Mouse (Mus musculus) limb, embryonic 12.5 days (tissue): ENCODE results near the gene Umad1. TPM values are rescaled to one million over a fixed set of nuclear protein-coding genes. Genes with fewer than 3 reads are reported as not detected.

Source experiments
- ATAC-seq: fragments of 200-750 bp; cut with Nextera tagmentation; 2 replicates; pipeline ENCODE4 v1.8.0; 2017; ENCODE audit warnings: low read depth, moderate TSS enrichment; ENCODE audit not compliant: insufficient number of reproducible peaks, insufficient read depth, low FRiP score, low TSS enrichment
- H3K27ac ChIP-seq: fragments of 300-500 bp; sonication (generic); 2 replicates; pipeline ENCODE4 v1.5.1; 2016; ENCODE audit warnings: mild to moderate bottlenecking, moderate library complexity
- H3K27me3 ChIP-seq: fragments of 300-500 bp; sonication (generic); 2 replicates; pipeline ENCODE4 v1.6.1; 2016; ENCODE audit warnings: mild to moderate bottlenecking, moderate library complexity
- H3K36me3 ChIP-seq: fragments of 300-500 bp; sonication (generic); 2 replicates; pipeline ENCODE4 v1.6.1; 2016; ENCODE audit warnings: mild to moderate bottlenecking, moderate library complexity
- H3K4me1 ChIP-seq: fragments of 300-500 bp; sonication (generic); replicated peaks from 2 replicates; pipeline ENCODE4 v1.6.1; 2016
- H3K4me2 ChIP-seq: fragments of 300-500 bp; sonication (generic); 2 replicates; pipeline ENCODE4 v1.6.1; 2016; ENCODE audit warnings: mild to moderate bottlenecking, moderate library complexity
- H3K4me3 ChIP-seq: fragments of 300-500 bp; sonication (generic); replicated peaks from 2 replicates; pipeline ENCODE4 v1.5.1; 2016; ENCODE audit warnings: mild to moderate bottlenecking
- H3K9ac ChIP-seq: fragments of 300-500 bp; sonication (generic); replicated peaks from 2 replicates; pipeline ENCODE4 v1.6.1; 2016; ENCODE audit warnings: mild to moderate bottlenecking, moderate library complexity
- H3K9me3 ChIP-seq: fragments of 300-500 bp; sonication (generic); 2 replicates; pipeline ENCODE4 v1.6.1; 2016; ENCODE audit warnings: mild to moderate bottlenecking, moderate library complexity
- WGBS: fragments of 180-500 bp; shearing (Covaris S2); methylation state at CpG from one replicate; pipeline ENCODE4 v1.1.7; 2016; 5-methylcytosine and 5-hydroxymethylcytosine counted together
- polyA plus RNA-seq: library from polyadenylated mRNA; unstranded; fragments of >200 nt; fragmentation: Nextera tagmentation; extraction: Ambion mirVana; gene quantifications from 2 replicates; pipeline ENCODE4 v1.2.1, GENCODE M21; 2016

Gene Umad1
- polyA plus RNA-seq, 1 experiment from 2014 or later, result 16.7 TPM

GRCm38 (mm10) chr6:8497234-8497867 is 238.3 kb downstream of the Umad1 start:
- H3K36me3 ChIP-seq, result no peaks in the 10 kb centered on the region
- WGBS, result 54% methylated on average over 6 of the region's 6 CpGs
- H3K9me3 ChIP-seq, result peaks cover 13% of the 10 kb centered on the region; the same call in 1 of the 2 replicates
- no peak overlapping the region for H3K27ac ChIP-seq
- H3K4me1 ChIP-seq, result peaks cover 23% of the 10 kb centered on the region
- no peak overlapping the region for H3K4me2 ChIP-seq
- no peaks in the 10 kb centered on the region for H3K27me3 ChIP-seq
- 0 out of 2 replicates have a peak, but pooled peaks have one; percentile 31 for ATAC-seq
- H3K9ac ChIP-seq, result no peak overlapping the region
- no peak overlapping the region for H3K4me3 ChIP-seq

DNA sequence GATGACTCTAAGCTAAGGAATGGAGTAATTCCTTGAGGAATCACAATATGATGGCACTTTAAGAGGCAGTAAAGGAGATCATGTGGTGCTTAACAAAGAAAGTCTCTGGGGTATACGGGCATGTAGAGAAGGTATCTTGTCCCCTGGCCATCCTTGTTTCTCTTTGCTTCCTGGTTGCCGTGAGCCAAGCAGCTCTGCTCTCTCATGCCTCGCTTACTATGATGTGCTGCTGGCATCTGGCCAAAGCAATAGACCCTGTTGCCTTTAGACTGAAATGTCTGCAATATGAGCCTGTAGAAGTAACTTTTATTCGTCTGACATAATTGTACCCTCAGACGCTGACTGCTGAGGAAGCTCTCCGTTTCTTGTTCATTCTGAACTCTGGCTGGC is 238.8 kb downstream of the Umad1 start:
- no peak overlapping the region for H3K4me3 ChIP-seq
- no peaks in the 10 kb centered on the region for H3K36me3 ChIP-seq
- peaks cover 23% of the 10 kb centered on the region for H3K4me1 ChIP-seq
- no peak overlapping the region for H3K27ac ChIP-seq
- WGBS, result 52% methylated on average over 6 of the region's 6 CpGs
- H3K9ac ChIP-seq, result no peak overlapping the region
- no peak for ATAC-seq
- H3K27me3 ChIP-seq, result no peaks in the 10 kb centered on the region
- H3K9me3 ChIP-seq, result peaks cover 13% of the 10 kb centered on the region; the same call in 1 of the 2 replicates
- no peak overlapping the region for H3K4me2 ChIP-seq

GRCm38 (mm10) chr6:8498961-8499360 is 239.9 kb downstream of the Umad1 start:
- H3K9ac ChIP-seq, result no peak overlapping the region
- H3K9me3 ChIP-seq, result peaks cover 13% of the 10 kb centered on the region; the same call in 1 of the 2 replicates
- H3K27ac ChIP-seq, result no peak overlapping the region
- no peak overlapping the region for H3K4me3 ChIP-seq
- ATAC-seq, result no peak
- no peaks in the 10 kb centered on the region for H3K36me3 ChIP-seq
- H3K4me1 ChIP-seq, result peaks cover 23% of the 10 kb centered on the region
- no peaks in the 10 kb centered on the region for H3K27me3 ChIP-seq
- 86% methylated on average over 3 of the region's 3 CpGs for WGBS
- H3K4me2 ChIP-seq, result no peak overlapping the region

DNA sequence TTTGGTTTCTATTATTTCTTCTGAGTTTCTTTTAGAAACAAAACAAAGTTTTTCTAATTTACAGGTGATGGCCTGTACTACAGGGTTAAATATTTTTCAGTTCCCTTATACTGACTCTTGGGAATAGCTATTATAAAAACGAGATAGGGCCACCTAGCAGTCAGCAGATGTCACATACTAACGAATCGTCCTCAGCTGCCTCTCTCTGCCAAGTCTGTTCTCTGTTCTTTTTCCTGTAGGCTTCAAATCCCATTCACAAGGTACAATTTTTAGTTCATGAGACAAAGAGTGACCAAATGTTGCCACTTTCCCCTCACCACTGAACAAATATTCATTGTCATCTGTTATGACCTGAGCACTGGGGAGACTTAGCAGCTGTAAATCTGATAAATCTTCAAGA is 244.9 kb downstream of the Umad1 start:
- WGBS, result 53% methylated on average over 3 of the region's 3 CpGs
- Histone ChIP-seq H3K4me3 (no peak overlapping the region), H3K9ac (no peak overlapping the region), H3K36me3 (no peaks in the 10 kb centered on the region), H3K9me3 (peaks cover 7% of the 10 kb centered on the region; the same call in 1 of the 2 replicates), H3K4me2 (no peak overlapping the region), H3K4me1 (no peaks in the 10 kb centered on the region), H3K27ac (no peak overlapping the region), H3K27me3 (no peaks in the 10 kb centered on the region)
- ATAC-seq, result no peak

GRCm38 (mm10) chr6:8504521-8505228 is 245.6 kb downstream of the Umad1 start:
- no peak overlapping the region for H3K27ac ChIP-seq
- WGBS, result 84% methylated on average over 6 of the region's 6 CpGs
- H3K36me3 ChIP-seq, result no peaks in the 10 kb centered on the region
- H3K9ac ChIP-seq, result no peak overlapping the region
- H3K4me3 ChIP-seq, result no peak overlapping the region
- H3K27me3 ChIP-seq, result no peaks in the 10 kb centered on the region
- no peak overlapping the region for H3K4me2 ChIP-seq
- peaks cover 3% of the 10 kb centered on the region; the same call in 1 of the 2 replicates for H3K9me3 ChIP-seq
- no peak for ATAC-seq
- H3K4me1 ChIP-seq, result no peaks in the 10 kb centered on the region

- H3K4me3 ChIP-seq, result no peak overlapping the region
- H3K9me3 ChIP-seq, result no peaks in the 10 kb centered on the region
- H3K4me1 ChIP-seq, result peaks cover 4% of the 10 kb centered on the region
- H3K9ac ChIP-seq, result no peak overlapping the region
- no peak for ATAC-seq
- H3K27me3 ChIP-seq, result no peaks in the 10 kb centered on the region
- H3K4me2 ChIP-seq, result no peak overlapping the region
- H3K36me3 ChIP-seq, result no peaks in the 10 kb centered on the region
- H3K27ac ChIP-seq, result no peak overlapping the region
Measured at GRCm38 (mm10) chr6:8506631-8507030, 247.5 kb downstream of the Umad1 start.

Other genes starting within 250 kb of the Umad1 start
- 0.29 and 0.48 TPM in 2 replicates for gene Col28a1, start 66.7 kb upstream of the Umad1 start, polyA plus RNA-seq
- gene Mios, start 50.1 kb upstream of the Umad1 start, polyA plus RNA-seq, result 33.3 and 33.8 TPM in 2 replicates
- 194 and 209 TPM in 2 replicates for gene Rpa3, start 115 bp upstream of the Umad1 start, polyA plus RNA-seq
- 15.5 and 16.2 TPM in 2 replicates for gene Gm45062, start 162 bp downstream of the Umad1 start, polyA plus RNA-seq